Mouse (Mus musculus): ENCODE measurements around the gene Egln2. TPM values are rescaled to one million over a fixed set of nuclear protein-coding genes. Genes with fewer than 3 reads are reported as not detected.
A peak's percentile ranks its signal among the peaks of the same experiment; 100 is the strongest.

Egln2 gene
- total and polyA plus RNA-seq, 3 experiments, result 69.5 to 80.1 TPM; not detected in 1

DNA sequence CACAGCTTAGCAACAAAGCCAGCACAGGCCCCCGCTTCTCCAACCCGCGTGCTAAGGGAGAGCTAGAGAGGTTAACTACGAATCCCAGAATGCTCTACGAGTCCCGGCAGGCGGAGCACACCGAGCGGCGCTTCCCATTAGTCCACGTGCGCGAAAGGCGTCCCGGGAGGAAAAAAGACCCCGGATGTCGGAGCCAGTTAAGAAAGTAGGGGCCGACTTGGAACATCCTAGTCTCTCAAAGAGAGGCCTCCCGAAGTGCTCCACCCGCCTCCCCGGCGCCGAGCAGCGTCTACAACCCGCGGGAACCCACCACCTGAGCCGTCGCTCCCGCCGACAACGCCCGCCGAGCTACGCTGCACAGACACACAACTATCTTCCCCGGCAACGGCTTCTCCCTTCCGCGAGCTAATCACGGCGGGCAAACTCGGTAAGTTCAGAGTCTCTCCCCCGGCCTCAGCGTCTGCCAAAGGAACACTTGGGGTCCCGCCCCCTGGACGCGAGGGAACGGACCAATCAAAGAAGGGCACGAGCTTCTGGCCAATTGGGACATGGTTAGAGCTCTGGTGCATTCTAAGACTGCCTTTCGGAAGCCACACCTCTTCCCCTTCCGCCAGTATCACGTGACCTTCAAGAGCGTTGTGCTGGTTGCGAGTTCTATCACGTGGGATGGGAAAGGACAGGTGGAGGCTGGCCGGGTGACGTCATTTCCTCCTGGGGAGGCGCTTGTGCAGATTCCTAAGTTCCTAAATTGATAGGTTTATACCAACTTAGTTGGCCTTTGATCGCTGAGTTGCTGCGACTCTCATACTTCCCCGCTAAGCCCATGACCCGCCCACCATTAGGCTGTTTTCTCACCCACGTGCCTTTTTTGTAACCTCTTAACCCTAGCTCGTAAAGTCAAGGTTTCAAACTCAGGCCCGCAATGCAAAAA lies 29.3 kb upstream of the Egln2 start, which contains the start of the genes BC024978 and Snrpa:
BC024978 (plus strand) TSS at position 101 of the 931 bp plus-strand sequence.
Snrpa (minus strand) TSS at position 591 of the 931 bp plus-strand sequence.
- peak within 1 kb of the TSS; percentile 72 to 93 for H3K4me3 ChIP-seq (ENCODE audit: control insufficient read depth in 1 of 2, insufficient read depth in 1 of 2, low read depth in 2 of 2, low read length in 2 of 2)
- no peaks in the 10 kb centered on the region for H3K27me3 ChIP-seq (ENCODE audit: control insufficient read depth in 1 of 2, insufficient read depth in 2 of 2, low read length in 2 of 2)
- H3K79me2 ChIP-seq (ENCODE audit: control insufficient read depth, insufficient read depth, low read length, poor library complexity), result peaks cover 29% of the 10 kb centered on the region
- H3K4me1 ChIP-seq (ENCODE audit: control insufficient read depth in 1 of 2, insufficient read depth in 2 of 2, low read length in 2 of 2), result peaks cover 6 to 14% of the 10 kb centered on the region in 2 experiments; a peak in 3 of 4 replicates
- H3K9me3 ChIP-seq (replicated peaks; ENCODE audit: insufficient read depth, low read length), result no peaks in the 10 kb centered on the region
- H3K27ac ChIP-seq (ENCODE audit: control insufficient read depth, low read depth, low read length), result peak within 1 kb of the TSS; percentile 97
- H3K36me3 ChIP-seq (ENCODE audit: control insufficient read depth in 1 of 2, insufficient read depth in 2 of 2, low read length in 2 of 2), result peaks cover 16% of the 10 kb centered on the region in 2 experiments
- peak; percentile 100 for DNase-seq (ENCODE audit: low read depth, low spot score)
- H3K9ac ChIP-seq (ENCODE audit: control insufficient read depth, low read depth, low read length, poor library complexity, severe bottlenecking), result peak within 1 kb of the TSS; percentile 96
- TF ChIP-seq EP300 (IDR thresholded peaks at IDR 0.05; ENCODE audit: low read depth in 1 of 2, low read length in 2 of 2) (peak in 1 of 2 experiments; percentile 33; a peak in 1 of 4 replicates), USF1 (IDR thresholded peaks at IDR 0.05; ENCODE audit: low read depth, low read length) (peak; percentile 100), MXI1 (IDR thresholded peaks at IDR 0.05; ENCODE audit: low read depth, low read length) (peak; percentile 96), MEF2A (IDR thresholded peaks at IDR 0.05; ENCODE audit: extremely low read depth, insufficient replicate concordance, low read depth, low read length, poor library complexity, severe bottlenecking) (no peak), SMC3 (IDR thresholded peaks at IDR 0.05; ENCODE audit: low read depth, low read length) (no peak), USF2 (IDR thresholded peaks at IDR 0.05; ENCODE audit: borderline replicate concordance in 1 of 2, insufficient read depth in 1 of 2, low read depth in 1 of 2, low read length in 2 of 2) (peak; percentile 94 to 98), SIN3A (IDR thresholded peaks at IDR 0.05; ENCODE audit: low read length) (peak; percentile 90), NRF1 (IDR thresholded peaks at IDR 0.05; ENCODE audit: insufficient read depth, low read depth, low read length, poor library complexity, severe bottlenecking) (no peak; the same call in 1 of the 2 replicates), JUND (IDR thresholded peaks at IDR 0.05; ENCODE audit: low read depth, low read length) (peak; percentile 79; the same call in 1 of the 2 replicates), RAD21 (IDR thresholded peaks at IDR 0.05; ENCODE audit: low read depth, low read length) (no peak), MAX (IDR thresholded peaks at IDR 0.05; ENCODE audit: low read length) (peak; percentile 99), GATA1 (IDR thresholded peaks at IDR 0.05; ENCODE audit: low read depth, low read length) (no peak), ELF1 (IDR thresholded peaks at IDR 0.05; ENCODE audit: low read depth, low read length) (peak; percentile 85), ZC3H11A (IDR thresholded peaks at IDR 0.05; ENCODE audit: low read depth, low read length) (no peak), CHD2 (IDR thresholded peaks at IDR 0.05; ENCODE audit: low read length) (no peak), CTCF (IDR thresholded peaks at IDR 0.05 in 2 of 3, conservative IDR thresholded peaks at IDR 0.05 in 1 of 3; ENCODE audit: control insufficient read depth in 1 of 3, insufficient read depth in 1 of 3, low read depth in 2 of 3, low read length in 3 of 3, poor library complexity in 1 of 3, severe bottlenecking in 1 of 3) (no peak), TAL1 (IDR thresholded peaks at IDR 0.05; ENCODE audit: low read length) (no peak), HCFC1 (IDR thresholded peaks at IDR 0.05; ENCODE audit: low read depth, low read length) (peak; percentile 88), TBP (IDR thresholded peaks at IDR 0.05; ENCODE audit: low read depth, low read length) (peak; percentile 88), ZNF384 (IDR thresholded peaks at IDR 0.05; ENCODE audit: low read depth, low read length) (no peak), NELFE (IDR thresholded peaks at IDR 0.05; ENCODE audit: low read depth, low read length) (peak; percentile 85), CHD1 (IDR thresholded peaks at IDR 0.05; ENCODE audit: low read depth, low read length) (peak; percentile 7; the same call in 1 of the 2 replicates), GABPA (IDR thresholded peaks at IDR 0.05; ENCODE audit: low read depth, low read length) (no peak), BHLHE40 (IDR thresholded peaks at IDR 0.05; ENCODE audit: borderline replicate concordance, low read depth, low read length) (peak; percentile 85), POLR2AphosphoS2 (IDR thresholded peaks at IDR 0.05; ENCODE audit: low read length) (peak; percentile 61; the same call in 1 of the 2 replicates), ZMIZ1 (IDR thresholded peaks at IDR 0.05; ENCODE audit: low read depth, low read length) (peak; percentile 66), KAT2A (conservative IDR thresholded peaks at IDR 0.05; ENCODE audit: low read depth, low read length) (peak; percentile 77; the same call in 1 of the 2 replicates), POLR2AphosphoS5 (IDR thresholded peaks at IDR 0.05; ENCODE audit: borderline replicate concordance, low read depth, low read length) (no peak), MYB (IDR thresholded peaks at IDR 0.05; ENCODE audit: low read depth, low read length) (no peak), MYC (IDR thresholded peaks at IDR 0.05; ENCODE audit: low read depth, low read length) (peak; percentile 96), ETS1 (IDR thresholded peaks at IDR 0.05; ENCODE audit: low read depth, low read length) (peak; percentile 87), MAZ (IDR thresholded peaks at IDR 0.05; ENCODE audit: low read depth, low read length) (peak; percentile 22; the same call in 1 of the 2 replicates), E2F4 (IDR thresholded peaks at IDR 0.05; ENCODE audit: borderline replicate concordance, low read depth, low read length) (no peak; the same call in 1 of the 2 replicates), RCOR1 (IDR thresholded peaks at IDR 0.05; ENCODE audit: low read depth, low read length) (no peak), POLR2A (IDR thresholded peaks at IDR 0.05; ENCODE audit: control insufficient read depth in 1 of 2, insufficient read depth in 1 of 2, low read depth in 1 of 2, low read length in 2 of 2, poor library complexity in 1 of 2) (peak; percentile 90 to 91)
